Mouse (Mus musculus) small intestine, adult 2 months (tissue): ENCODE measurements around the gene Tnfrsf11a.

Experiments
- CTCF ChIP-seq: fragments of 200-500 bp; IDR thresholded peaks from 2 replicates; pipeline ENCODE4 v1.5.1; 2012; ENCODE audit warnings: low read depth, mild to moderate bottlenecking, control low read depth, inconsistent platforms, low read length, moderate library complexity, mixed read lengths; ENCODE audit not compliant: insufficient replicate concordance, insufficient read length; ENCODE audit errors: extremely low read depth
- POLR2A ChIP-seq: fragments of 200-500 bp; IDR thresholded peaks from 2 replicates; pipeline ENCODE4 v1.6.1; 2012; ENCODE audit warnings: low read depth, mild to moderate bottlenecking, control low read depth, inconsistent platforms, low read length, moderate library complexity

DNA sequence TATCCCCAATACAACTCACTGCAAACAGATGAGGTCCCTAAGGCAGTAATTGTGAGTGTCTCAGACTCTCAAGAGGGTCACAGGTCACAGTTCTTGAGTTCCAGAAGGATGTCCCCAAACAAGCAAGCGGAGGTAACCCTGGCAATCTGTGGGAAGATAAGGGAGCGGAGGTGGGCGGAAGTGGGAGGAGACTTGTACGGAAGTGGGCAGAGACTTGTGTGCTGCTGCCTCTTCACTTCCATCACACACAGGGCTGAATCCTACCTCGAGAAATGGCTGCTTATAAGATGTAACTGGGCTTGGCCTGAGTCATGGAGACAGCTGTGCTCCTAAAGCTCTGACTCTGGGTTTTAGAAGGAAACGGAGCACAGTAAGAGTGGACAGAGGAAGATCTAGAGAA, 22.4 kb downstream of the Tnfrsf11a start:
- TF ChIP-seq POLR2A, result no peak
- TF ChIP-seq CTCF, result no peak
